Mouse (Mus musculus) stomach, postnatal 0 days (tissue): ENCODE measurements around the gene Car8.

Experiments used
- CTCF ChIP-seq: IDR thresholded peaks from 2 replicates; pipeline ENCODE4 v1.5.1; 2016; ENCODE audit warnings: antibody characterized with exemption, low read depth, mild to moderate bottlenecking, moderate library complexity
- EP300 ChIP-seq: optimal IDR thresholded peaks from 2 replicates; pipeline ENCODE3; 2016; ENCODE audit warnings: antibody characterized with exemption

- TF ChIP-seq EP300 (no peak), CTCF (no peak)
Observed at GRCm38 (mm10) chr4:8249805-8250204, 11.0 kb upstream of the Car8 start.
